Mouse (Mus musculus) cortical plate, adult 2 months (tissue): ENCODE data around the gene Safb2.

Experiments used
- CTCF ChIP-seq: fragments of 200-500 bp; IDR thresholded peaks from 2 replicates; pipeline ENCODE4 v1.5.1; 2011; ENCODE audit warnings: mild to moderate bottlenecking, control low read depth, low read length; ENCODE audit not compliant: insufficient read depth; ENCODE audit errors: extremely low read depth
- POLR2A ChIP-seq: fragments of 200-500 bp; IDR thresholded peaks from 2 replicates; pipeline ENCODE4 v1.6.1; 2011; ENCODE audit warnings: mild to moderate bottlenecking, low read length, control low read depth; ENCODE audit not compliant: insufficient read depth; ENCODE audit errors: extremely low read depth

DNA sequence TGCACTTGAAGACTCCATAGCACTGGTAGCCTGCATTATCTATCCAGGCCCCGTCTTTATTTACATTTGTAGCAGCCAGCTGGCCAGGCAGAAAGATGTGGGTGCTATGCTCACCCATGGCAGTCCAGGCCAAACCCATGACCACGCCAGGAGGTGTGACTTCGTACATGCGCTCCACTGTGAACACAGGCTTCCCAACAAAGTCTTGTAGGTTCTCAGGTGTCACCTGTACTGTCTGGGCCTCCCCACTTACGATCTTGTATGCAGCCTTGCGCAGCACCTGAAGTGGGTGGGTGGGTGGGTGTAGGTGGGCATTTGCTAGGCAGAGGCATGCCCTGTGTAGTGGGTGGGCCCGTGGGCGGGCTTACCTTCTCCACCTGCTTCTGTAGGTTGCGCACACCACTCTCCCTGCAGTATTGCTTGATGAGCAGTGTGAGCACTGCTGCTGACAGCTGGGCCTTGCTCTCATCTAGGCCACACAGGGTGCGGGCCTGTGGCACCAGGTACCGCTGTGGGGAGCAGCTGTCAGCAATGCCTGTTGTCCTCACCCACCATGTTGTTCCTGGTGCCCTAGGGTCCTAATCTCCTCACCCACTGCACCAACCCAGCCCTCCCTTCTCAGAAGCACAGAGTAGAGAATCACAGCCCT lies 30.9 kb upstream of the Safb2 start:
- TF ChIP-seq CTCF (no peak), POLR2A (no peak)
